Mouse (Mus musculus): ENCODE results near the gene Maml3. TPM values are rescaled to one million over a fixed set of nuclear protein-coding genes. Genes with fewer than 3 reads are reported as not detected.

Maml3 gene
- polyA plus RNA-seq, 1 experiment from 2014 or later, result 0.65 TPM

GRCm38 (mm10) chr3:51686316-51686715 lies 418.6 kb downstream of the Maml3 start:
- Histone ChIP-seq H3K4me2 (ENCODE audit: low read depth, low read length) (no peak overlapping the region), H3K27ac (ENCODE audit: low read depth) (no peak overlapping the region), H3K9ac (replicated peaks) (no peak overlapping the region), H3K27me3 (ENCODE audit: insufficient read depth, low read length) (no peaks in the 10 kb centered on the region), H3K9me3 (ENCODE audit: low read length) (no peaks in the 10 kb centered on the region), H3K36me3 (replicated peaks; ENCODE audit: insufficient read depth, low read length) (peaks cover 11% of the 10 kb centered on the region), H3K4me3 (ENCODE audit: low read depth, low read length) (no peak overlapping the region), H3K4me1 (ENCODE audit: insufficient read depth) (no peaks in the 10 kb centered on the region)
- WGBS (ENCODE audit: insufficient replicate concordance), result 84% methylated on average over 6 of the region's 6 CpGs
- no peak for TF ChIP-seq EP300 (IDR thresholded peaks at IDR 0.05; ENCODE audit: low read depth)
- TF ChIP-seq CTCF (IDR thresholded peaks at IDR 0.05; ENCODE audit: low read depth), result no peak
- DNase-seq (no peak), ATAC-seq (no peak)

GRCm38 (mm10) chr3:51685539-51685938 lies 419.3 kb downstream of the Maml3 start:
- peaks cover 10% of the 10 kb centered on the region for H3K36me3 ChIP-seq (replicated peaks; ENCODE audit: insufficient read depth, low read length)
- TF ChIP-seq CTCF (IDR thresholded peaks at IDR 0.05; ENCODE audit: low read depth), result no peak
- TF ChIP-seq EP300 (IDR thresholded peaks at IDR 0.05; ENCODE audit: low read depth), result no peak
- H3K27me3 ChIP-seq (ENCODE audit: insufficient read depth, low read length), result no peaks in the 10 kb centered on the region
- no peak for ATAC-seq
- WGBS (ENCODE audit: insufficient replicate concordance), result 90% methylated on average over 6 of the region's 6 CpGs
- no peaks in the 10 kb centered on the region for H3K9me3 ChIP-seq (ENCODE audit: low read length)
- no peaks in the 10 kb centered on the region for H3K4me1 ChIP-seq (ENCODE audit: insufficient read depth)
- no peak overlapping the region for H3K9ac ChIP-seq (replicated peaks)
- no peak overlapping the region for H3K27ac ChIP-seq (ENCODE audit: low read depth)
- DNase-seq, result no peak
- H3K4me3 ChIP-seq (ENCODE audit: low read depth, low read length), result no peak overlapping the region
- no peak overlapping the region for H3K4me2 ChIP-seq (ENCODE audit: low read depth, low read length)

- no peak for TF ChIP-seq CTCF (IDR thresholded peaks at IDR 0.05; ENCODE audit: low read depth)
- no peak for TF ChIP-seq EP300 (IDR thresholded peaks at IDR 0.05; ENCODE audit: low read depth)
- Histone ChIP-seq H3K9ac (replicated peaks) (no peak overlapping the region), H3K27me3 (ENCODE audit: insufficient read depth, low read length) (no peaks in the 10 kb centered on the region), H3K4me2 (ENCODE audit: low read depth, low read length) (no peak overlapping the region), H3K27ac (ENCODE audit: low read depth) (no peak overlapping the region), H3K36me3 (replicated peaks; ENCODE audit: insufficient read depth, low read length) (no peaks in the 10 kb centered on the region), H3K4me1 (ENCODE audit: insufficient read depth) (peaks cover 32% of the 10 kb centered on the region), H3K4me3 (ENCODE audit: low read depth, low read length) (no peak overlapping the region), H3K9me3 (ENCODE audit: low read length) (no peaks in the 10 kb centered on the region)
- no peak for DNase-seq
- 73% methylated on average over 3 of the region's 3 CpGs for WGBS (ENCODE audit: insufficient replicate concordance)
- no peak for ATAC-seq
Observed at GRCm38 (mm10) chr3:51674963-51675362, 429.9 kb downstream of the Maml3 start.

DNA sequence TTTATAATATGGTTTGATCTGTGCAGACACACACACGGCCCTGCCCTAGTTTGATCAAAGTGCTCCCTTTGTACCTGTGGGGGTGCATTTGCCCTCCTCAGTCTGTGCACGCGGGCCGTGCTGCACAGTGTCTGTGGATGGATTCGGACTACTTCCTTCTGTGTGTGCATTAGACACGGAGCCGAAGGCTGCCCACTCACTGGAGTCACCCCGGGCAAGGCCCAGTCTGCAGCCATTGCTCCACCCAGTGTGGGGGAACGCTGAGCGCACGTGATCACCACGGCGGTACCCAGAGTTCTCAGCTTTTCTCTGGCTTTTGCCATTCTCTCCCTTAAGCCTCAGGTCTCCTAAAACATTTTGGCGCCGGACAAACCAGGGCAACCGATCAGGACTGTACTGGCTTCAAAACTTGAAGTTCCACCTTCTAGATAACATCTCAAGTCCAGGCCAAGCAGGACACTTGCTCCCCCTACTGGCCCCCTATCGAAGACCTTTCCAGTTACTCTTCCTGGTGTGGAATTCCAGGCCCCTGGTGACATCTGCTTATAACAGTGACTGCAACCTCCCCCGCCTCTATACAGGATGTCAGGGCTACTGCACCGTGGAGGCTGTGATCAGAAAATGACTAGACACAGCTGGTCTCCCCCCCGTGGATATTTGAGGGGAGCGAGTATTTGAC lies 431.3 kb downstream of the Maml3 start:
- no peaks in the 10 kb centered on the region; the same call in 1 of the 2 replicates for H3K36me3 ChIP-seq (replicated peaks; ENCODE audit: insufficient read depth, low read length)
- H3K4me3 ChIP-seq (ENCODE audit: low read depth, low read length), result no peak overlapping the region
- no peaks in the 10 kb centered on the region for H3K9me3 ChIP-seq (ENCODE audit: low read length)
- WGBS (ENCODE audit: insufficient replicate concordance), result 67% methylated on average over 21 of the region's 21 CpGs
- 0 out of 2 replicates have a peak, but pooled peaks have one; percentile 20 for ATAC-seq
- DNase-seq, result peak; percentile 63
- H3K27ac ChIP-seq (ENCODE audit: low read depth), result no peak overlapping the region
- H3K4me2 ChIP-seq (ENCODE audit: low read depth, low read length), result 0 out of 2 replicates have a peak overlapping the region, but pooled peaks have one; percentile 26
- no peak overlapping the region for H3K9ac ChIP-seq (replicated peaks)
- H3K27me3 ChIP-seq (ENCODE audit: insufficient read depth, low read length), result no peaks in the 10 kb centered on the region
- H3K4me1 ChIP-seq (ENCODE audit: insufficient read depth), result peaks cover 34% of the 10 kb centered on the region
- no peak for TF ChIP-seq EP300 (IDR thresholded peaks at IDR 0.05; ENCODE audit: low read depth)
- peak; percentile 74 for TF ChIP-seq CTCF (IDR thresholded peaks at IDR 0.05; ENCODE audit: low read depth)

DNA sequence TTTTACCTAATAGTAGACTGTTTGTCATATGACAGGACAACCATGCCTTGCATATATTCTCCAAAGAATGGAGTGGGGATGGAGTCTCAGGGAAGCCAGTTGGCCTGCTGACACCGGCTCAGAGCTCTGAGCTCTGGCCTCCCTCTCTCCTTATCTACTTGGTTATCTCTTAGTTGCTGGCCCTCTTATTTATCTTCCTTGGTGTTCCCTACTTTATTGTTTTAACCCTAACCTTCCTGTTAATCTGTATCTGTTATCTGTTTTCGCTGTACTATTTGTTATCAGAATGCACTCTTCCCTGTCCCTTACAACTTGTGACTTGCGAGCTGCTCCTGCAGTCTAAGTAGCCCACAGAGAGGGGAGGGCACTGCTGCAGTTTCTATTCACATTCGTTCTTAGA lies 432.2 kb downstream of the Maml3 start:
- Histone ChIP-seq H3K4me1 (ENCODE audit: insufficient read depth) (peaks cover 34% of the 10 kb centered on the region), H3K9me3 (ENCODE audit: low read length) (no peaks in the 10 kb centered on the region), H3K27ac (ENCODE audit: low read depth) (no peak overlapping the region), H3K4me2 (ENCODE audit: low read depth, low read length) (no peak overlapping the region), H3K27me3 (ENCODE audit: insufficient read depth, low read length) (no peaks in the 10 kb centered on the region), H3K9ac (replicated peaks) (no peak overlapping the region), H3K4me3 (ENCODE audit: low read depth, low read length) (no peak overlapping the region), H3K36me3 (replicated peaks; ENCODE audit: insufficient read depth, low read length) (no peaks in the 10 kb centered on the region; the same call in 1 of the 2 replicates)
- 43% methylated on average over 4 of the region's 4 CpGs for WGBS (ENCODE audit: insufficient replicate concordance)
- ATAC-seq (no peak), DNase-seq (no peak)
- TF ChIP-seq CTCF (IDR thresholded peaks at IDR 0.05; ENCODE audit: low read depth) (no peak), EP300 (IDR thresholded peaks at IDR 0.05; ENCODE audit: low read depth) (no peak)

DNA sequence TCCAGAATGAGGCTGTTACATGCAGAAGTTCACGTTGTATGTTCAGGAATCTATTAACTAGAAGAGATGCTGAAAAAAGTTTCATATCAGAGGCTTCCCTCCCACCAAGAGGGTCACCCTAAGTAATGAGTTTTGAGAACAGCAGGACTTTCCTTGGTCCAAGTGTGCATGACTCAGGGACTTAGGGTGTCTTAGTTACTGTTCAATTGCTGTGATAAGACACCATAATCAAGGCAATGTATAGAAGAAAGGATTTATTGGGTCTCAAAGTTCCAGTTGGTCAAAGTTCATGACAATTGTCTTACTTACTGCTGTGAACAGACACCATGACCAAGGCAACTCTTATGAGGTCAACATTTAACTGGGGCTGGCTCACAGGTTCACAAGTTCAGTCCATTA lies 433.8 kb downstream of the Maml3 start:
- Histone ChIP-seq H3K27me3 (ENCODE audit: insufficient read depth, low read length) (no peaks in the 10 kb centered on the region), H3K36me3 (replicated peaks; ENCODE audit: insufficient read depth, low read length) (no peaks in the 10 kb centered on the region; the same call in 1 of the 2 replicates), H3K27ac (ENCODE audit: low read depth) (peak overlapping the region; percentile 71; the same call in 1 of the 2 replicates), H3K4me1 (ENCODE audit: insufficient read depth) (peaks cover 34% of the 10 kb centered on the region), H3K4me2 (ENCODE audit: low read depth, low read length) (peak overlapping the region; percentile 32; the same call in 1 of the 2 replicates), H3K9ac (replicated peaks) (no peak overlapping the region), H3K9me3 (ENCODE audit: low read length) (no peaks in the 10 kb centered on the region), H3K4me3 (ENCODE audit: low read depth, low read length) (no peak overlapping the region)
- TF ChIP-seq EP300 (IDR thresholded peaks at IDR 0.05; ENCODE audit: low read depth) (no peak), CTCF (IDR thresholded peaks at IDR 0.05; ENCODE audit: low read depth) (no peak)
- 78% methylated on average over 1 of the region's 1 CpGs for WGBS (ENCODE audit: insufficient replicate concordance)
- DNase-seq (no peak), ATAC-seq (no peak)
